In the genomic region with DNA sequence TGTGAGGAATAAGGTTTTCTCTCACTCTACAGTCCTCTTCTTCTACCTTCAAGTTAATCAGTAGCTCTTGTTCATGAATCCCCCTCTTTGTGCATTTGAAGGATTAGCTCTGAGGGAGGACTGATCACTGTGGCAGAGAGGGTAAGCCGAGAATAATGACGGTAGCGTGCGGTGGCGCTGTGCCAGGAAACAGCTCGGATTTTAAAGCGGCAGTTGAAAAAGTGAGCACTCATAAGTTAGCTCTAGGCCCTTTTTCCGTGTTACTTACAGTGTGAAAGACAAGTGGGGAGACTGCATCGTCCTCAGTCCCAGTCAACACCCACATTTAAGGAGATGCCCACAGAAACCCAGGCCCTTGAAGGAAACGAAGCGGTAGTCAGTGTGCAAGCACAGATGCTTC, we compare ENCODE assay signal across 8 mouse cellular contexts. TPM values are rescaled to one million over a fixed set of nuclear protein-coding genes. Genes with fewer than 3 reads are reported as not detected.
A peak's percentile ranks its signal among the peaks of the same experiment; 100 is the strongest.
DNase-seq lines count a peak whose midpoint lies in the region; ATAC-seq lines count a peak whose summit lies in the region.

No protein-coding gene starts in this region.

- no peak for ATAC-seq in heart, embryonic 15.5 days (replicated peaks; ENCODE audit: insufficient number of reproducible peaks, insufficient read depth, low FRiP score, low read depth)
- 0 out of 2 replicates have a peak, but pooled peaks have one; percentile 37 for ATAC-seq in midbrain, embryonic 15.5 days (replicated peaks)
- ATAC-seq in granulocyte monocyte progenitor cell, adult 5-6 weeks (replicated peaks; ENCODE audit: poor library complexity, severe bottlenecking) = no peak

- H3K36me3 ChIP-seq in heart, embryonic 15.5 days = no peaks in the 10 kb centered on the region
- H3K36me3 ChIP-seq in heart, embryonic 10.5 days = no peaks in the 10 kb centered on the region
- H3K36me3 ChIP-seq in midbrain, embryonic 15.5 days (replicated peaks) = no peaks in the 10 kb centered on the region

- DNase-seq in heart, embryonic 10.5 days (ENCODE audit: low spot score) = no peak
- peak; percentile 35 for DNase-seq in adrenal gland, adult 2 months
- peak; percentile 62 to 73 for DNase-seq in cerebellum, postnatal 14 days
- peak; percentile 22 for DNase-seq in kidney, adult 9 months
- no peak for DNase-seq in adipocyte (ENCODE audit: low spot score)

- no peaks in the 10 kb centered on the region for H3K27me3 ChIP-seq in heart, embryonic 15.5 days
- H3K27me3 ChIP-seq in heart, embryonic 10.5 days (ENCODE audit: insufficient read depth, poor library complexity, severe bottlenecking) = no peaks in the 10 kb centered on the region
- no peaks in the 10 kb centered on the region for H3K27me3 ChIP-seq in midbrain, embryonic 15.5 days (replicated peaks)

- 0 out of 2 replicates have a peak overlapping the region, but pooled peaks have one; percentile 15 for H3K4me3 ChIP-seq in heart, embryonic 15.5 days
- H3K4me3 ChIP-seq in heart, embryonic 10.5 days = no peak overlapping the region
- no peak overlapping the region for H3K4me3 ChIP-seq in midbrain, embryonic 15.5 days

- no peaks in the 10 kb centered on the region for H3K9me3 ChIP-seq in heart, embryonic 15.5 days (replicated peaks)
- no peaks in the 10 kb centered on the region for H3K9me3 ChIP-seq in heart, embryonic 10.5 days
- no peaks in the 10 kb centered on the region for H3K9me3 ChIP-seq in midbrain, embryonic 15.5 days

- H3K27ac ChIP-seq in heart, embryonic 15.5 days = no peak overlapping the region
- no peak overlapping the region for H3K27ac ChIP-seq in heart, embryonic 10.5 days
- 0 out of 2 replicates have a peak overlapping the region, but pooled peaks have one; percentile 38 for H3K27ac ChIP-seq in midbrain, embryonic 15.5 days

- WGBS in heart, embryonic 15.5 days = 41% methylated on average over 11 of the region's 11 CpGs
- 71% methylated on average over 11 of the region's 11 CpGs for WGBS in heart, embryonic 10.5 days
- WGBS in midbrain, embryonic 15.5 days = 21% methylated on average over 11 of the region's 11 CpGs

- peak overlapping the region; percentile 43 for H3K4me2 ChIP-seq in heart, embryonic 15.5 days
- no peak overlapping the region for H3K4me2 ChIP-seq in midbrain, embryonic 15.5 days

- H3K9ac ChIP-seq in heart, embryonic 15.5 days = no peak overlapping the region; the same call in 1 of the 2 replicates
- no peak overlapping the region for H3K9ac ChIP-seq in midbrain, embryonic 15.5 days

- peaks cover 4% of the 10 kb centered on the region for H3K4me1 ChIP-seq in heart, embryonic 15.5 days (replicated peaks)
- 0 out of 2 replicates have a peak, but pooled peaks cover 3% of the 10 kb centered on the region for H3K4me1 ChIP-seq in heart, embryonic 10.5 days
- H3K4me1 ChIP-seq in midbrain, embryonic 15.5 days = peaks cover 9% of the 10 kb centered on the region; the same call in 1 of the 2 replicates

RNA-seq across cellular contexts. Expression of a gene that starts 19.3 kb away (rescaled TPM):
- polyA plus RNA-seq in heart, embryonic 15.5 days (2015; fragmentation: Nextera tagmentation; extraction: Ambion mirVana) = 23.5 and 27.7 TPM in 2 replicates
- polyA plus RNA-seq in heart, embryonic 10.5 days (2016; fragmentation: Nextera tagmentation; extraction: Ambion mirVana) = 34.4 and 38.1 TPM in 2 replicates
- total RNA-seq in adrenal gland, adult 2 months (2021) = 10 to 100 TPM; 29.1 to 37.7 TPM
- 1.7 and 2.7 TPM in 2 replicates for polyA plus RNA-seq in adrenal gland, adult 2 months (2012; rRNA removed)
- polyA plus RNA-seq in midbrain, embryonic 15.5 days (2015; fragmentation: Nextera tagmentation; extraction: Ambion mirVana) = 28.1 and 33.7 TPM in 2 replicates
- total RNA-seq in granulocyte monocyte progenitor cell, adult 5-6 weeks (2014; fragmentation: Nextera tagmentation) = 52.0 and 52.2 TPM in 2 replicates
- 95.6 and 99.3 TPM in 2 replicates for total RNA-seq in granulocyte monocyte progenitor cell, adult 5-6 weeks (2017)

RNA-seq across cellular contexts. Expression of a gene that starts 46.1 kb away (rescaled TPM):
- 8.8 and 9.0 TPM in 2 replicates for polyA plus RNA-seq in heart, embryonic 15.5 days (2015; fragmentation: Nextera tagmentation; extraction: Ambion mirVana)
- 9.0 and 11.0 TPM in 2 replicates for polyA plus RNA-seq in heart, embryonic 10.5 days (2016; fragmentation: Nextera tagmentation; extraction: Ambion mirVana)
- 10 to 100 TPM in 1 of 2 experiments, 1 to 10 TPM in 1; 6.2 to 13.2 TPM for total RNA-seq in adrenal gland, adult 2 months (2021)
- polyA plus RNA-seq in adrenal gland, adult 2 months (2012; rRNA removed) = 0.95 and 1.8 TPM in 2 replicates
- polyA plus RNA-seq in midbrain, embryonic 15.5 days (2015; fragmentation: Nextera tagmentation; extraction: Ambion mirVana) = 17.6 and 18.1 TPM in 2 replicates
- not detected in 2 replicates for total RNA-seq in granulocyte monocyte progenitor cell, adult 5-6 weeks (2014; fragmentation: Nextera tagmentation)
- 4.1 TPM in 1 of 2 replicates, not detected in the other for total RNA-seq in granulocyte monocyte progenitor cell, adult 5-6 weeks (2017)

Comparison
In these comparisons a context has a peak if more than half of its experiments do, and no peak if none do; other contexts are left out.
1. DNase-seq: peak in adrenal gland, adult 2 months (single experiment), cerebellum, postnatal 14 days (2 of 2) and kidney, adult 9 months (single experiment); none in heart, embryonic 10.5 days (single experiment) and adipocyte (single experiment).